Mouse (Mus musculus) C2C12 (cell line): ENCODE results near the gene Rnf17.

Experiments
- CTCF ChIP-seq: IDR thresholded peaks from one replicate; pipeline ENCODE4 v1.5.1; 2011; ENCODE audit not compliant: control insufficient read depth, insufficient read depth, insufficient read length
- MAX ChIP-seq: IDR thresholded peaks from one replicate; pipeline ENCODE4 v1.6.1; 2011; ENCODE audit warnings: mild to moderate bottlenecking, control low read depth
- MYOD1 ChIP-seq: IDR thresholded peaks from one replicate; pipeline ENCODE4 v1.6.1; 2011; ENCODE audit warnings: low read depth; ENCODE audit not compliant: control insufficient read depth, insufficient read length
- MYOG ChIP-seq: IDR thresholded peaks from one replicate; pipeline ENCODE4 v1.6.1; 2011; ENCODE audit not compliant: control insufficient read depth, insufficient read length; ENCODE audit errors: extremely low read depth
- USF1 ChIP-seq: IDR thresholded peaks from one replicate; pipeline ENCODE4 v1.6.1; 2011; ENCODE audit warnings: low read depth, mild to moderate bottlenecking, control low read depth, moderate library complexity

DNA sequence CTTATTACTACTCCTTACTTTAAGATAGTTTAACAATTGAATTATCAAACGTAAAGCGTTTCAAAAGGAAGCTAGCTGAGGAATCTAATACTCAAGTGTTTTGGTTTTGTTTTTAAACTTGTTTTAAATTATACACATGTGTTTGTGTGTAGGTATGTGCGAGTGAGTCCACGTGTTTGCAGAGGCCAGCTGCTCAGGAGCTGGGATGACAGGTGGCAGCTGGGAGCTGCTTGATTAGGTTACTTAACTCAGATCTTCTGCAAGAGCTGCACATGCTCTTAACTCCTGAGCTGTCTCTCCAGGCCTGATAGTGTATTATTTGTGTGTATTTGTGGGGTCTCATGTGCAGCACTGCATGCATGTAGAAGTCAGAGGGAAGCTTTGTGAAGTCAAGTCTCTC is 100.0 kb downstream of the Rnf17 start:
- TF ChIP-seq MAX (no peak), CTCF (no peak), USF1 (no peak), MYOD1 (no peak), MYOG (no peak)
